In genomic region chr9:96363581-96364140, GRCm38 (mm10) we compare ENCODE assay signal across 8 mouse cellular contexts. TPM values are rescaled to one million over a fixed set of nuclear protein-coding genes. Genes with fewer than 3 reads are reported as not detected.
DNase-seq lines count a peak whose midpoint lies in the region; ATAC-seq lines count a peak whose summit lies in the region.

No protein-coding gene starts in this region.

- H3K27ac ChIP-seq in intestine, embryonic 14.5 days (ENCODE audit: low read depth) = peak overlapping the region; percentile 92

- peak overlapping the region; percentile 86 for H3K9ac ChIP-seq in intestine, embryonic 14.5 days (ENCODE audit: low read length)

- DNase-seq in adrenal gland, adult 2 months = peak; percentile 91
- peak; percentile 83 for DNase-seq in embryo, embryonic 11 days
- peak; percentile 71 for DNase-seq in gastrocnemius, postnatal 25 days
- DNase-seq in intestine, embryonic 14.5 days (ENCODE audit: low spot score) = peak; percentile 83
- peak; percentile 26 to 84 for DNase-seq in left cerebral cortex, postnatal 10 days (ENCODE audit: extremely low spot score in 1 of 2, low spot score in 2 of 2)
- peak; percentile 50 for DNase-seq in right cerebral cortex, postnatal 14 days
- DNase-seq in urinary bladder, postnatal 36 days (ENCODE audit: low spot score in 2 of 2) = peak; percentile 64 to 72

- no peaks in the 10 kb centered on the region for H3K27me3 ChIP-seq in intestine, embryonic 14.5 days (replicated peaks; ENCODE audit: control insufficient read depth, insufficient read depth, low read length)
- no peaks in the 10 kb centered on the region for H3K27me3 ChIP-seq in megakaryocyte, embryonic 14.5 days (replicated peaks)

- intact Hi-C loops in left cerebral cortex, postnatal 10 days (cut with DNase I) = loop anchor here (5.0 kb wide), 1 partner anchor 114 kb away; the partner anchor contains the start of gene Rnf7

- ATAC-seq in intestine, embryonic 14.5 days (replicated peaks; ENCODE audit: low FRiP score, low TSS enrichment, low read depth) = peak; percentile 74

- peak overlapping the region; percentile 53 for H3K4me2 ChIP-seq in intestine, embryonic 14.5 days (ENCODE audit: low read length)

- 0% methylated on average over 64 of the region's 64 CpGs for WGBS in intestine, embryonic 14.5 days

- H3K4me1 ChIP-seq in intestine, embryonic 14.5 days (replicated peaks; ENCODE audit: control insufficient read depth, insufficient read depth, low read length) = peaks cover 18% of the 10 kb centered on the region
- peaks cover 44% of the 10 kb centered on the region for H3K4me1 ChIP-seq in megakaryocyte, embryonic 14.5 days

- H3K4me3 ChIP-seq in intestine, embryonic 14.5 days (ENCODE audit: low read depth, low read length) = peak overlapping the region; percentile 74
- peak overlapping the region; percentile 95 for H3K4me3 ChIP-seq in megakaryocyte, embryonic 14.5 days (replicated peaks)

- H3K36me3 ChIP-seq in intestine, embryonic 14.5 days (ENCODE audit: control insufficient read depth, insufficient read depth, low read length) = no peaks in the 10 kb centered on the region
- peaks cover 14% of the 10 kb centered on the region for H3K36me3 ChIP-seq in megakaryocyte, embryonic 14.5 days (replicated peaks; ENCODE audit: low read length)

- no peaks in the 10 kb centered on the region for H3K9me3 ChIP-seq in intestine, embryonic 14.5 days (ENCODE audit: control insufficient read depth, low read length)
- no peaks in the 10 kb centered on the region for H3K9me3 ChIP-seq in megakaryocyte, embryonic 14.5 days

RNA-seq across cellular contexts. Expression of gene Atp1b3, which starts 0.6 kb away (rescaled TPM):
- 100 to 1,000 TPM; 171 to 203 TPM for total RNA-seq in adrenal gland, adult 2 months (2021)
- polyA plus RNA-seq in adrenal gland, adult 2 months (2012; rRNA removed) = 90.2 and 106 TPM in 2 replicates
- 10 to 100 TPM; 36.9 to 43.7 TPM for total RNA-seq in gastrocnemius, postnatal 25 days (2021)
- 152 and 168 TPM in 2 replicates for polyA plus RNA-seq in intestine, embryonic 14.5 days (2014; fragmentation: Nextera tagmentation; extraction: Ambion mirVana)
- 10 to 100 TPM; 90.9 to 96.4 TPM for total RNA-seq in left cerebral cortex, postnatal 10 days (2021)
- 124 and 126 TPM in 2 replicates for polyA plus RNA-seq in megakaryocyte, embryonic 14.5 days (2012; ENCODE audit: insufficient read depth, low replicate concordance)

Comparison
In these comparisons a context has a peak if more than half of its experiments do, and no peak if none do; other contexts are left out.
1. Peak in every context shown above with its lines: DNase-seq, ATAC-seq, H3K4me3 ChIP-seq and H3K27ac ChIP-seq.